Mouse (Mus musculus) embryonic facial prominence, embryonic 10.5 days (tissue): Measurements from ENCODE around the gene Zfp831. TPM values are rescaled to one million over a fixed set of nuclear protein-coding genes. Genes with fewer than 3 reads are reported as not detected.
A peak's percentile ranks its signal among the peaks of the same experiment; 100 is the strongest.

ENCODE experiments used
- DNase-seq: peaks from one replicate; pipeline ENCODE4 v3.0.0-alpha.2; 2017; ENCODE audit warnings: low spot score
- H3K27ac ChIP-seq: fragments of 300-500 bp; sonication (generic); replicated peaks from 2 replicates; pipeline ENCODE4 v1.5.1; 2016; ENCODE audit warnings: mild to moderate bottlenecking
- H3K27me3 ChIP-seq: fragments of 300-500 bp; sonication (generic); replicated peaks from 2 replicates; pipeline ENCODE4 v1.6.1; 2016; ENCODE audit warnings: low read depth, mild to moderate bottlenecking; ENCODE audit not compliant: poor library complexity, severe bottlenecking
- H3K36me3 ChIP-seq: fragments of 300-500 bp; sonication (generic); replicated peaks from 2 replicates; pipeline ENCODE4 v1.6.1; 2016; ENCODE audit warnings: mild to moderate bottlenecking, moderate library complexity
- H3K4me1 ChIP-seq: fragments of 300-500 bp; sonication (generic); 2 replicates; pipeline ENCODE4 v1.6.1; 2016
- H3K4me3 ChIP-seq: fragments of 300-500 bp; sonication (generic); 2 replicates; pipeline ENCODE4 v1.5.1; 2016; ENCODE audit warnings: mild to moderate bottlenecking, moderate library complexity
- H3K9me3 ChIP-seq: fragments of 300-500 bp; sonication (generic); 2 replicates; pipeline ENCODE4 v1.6.1; 2016; ENCODE audit warnings: mild to moderate bottlenecking
- WGBS: fragments of 180-500 bp; shearing (Covaris S2); methylation state at CpG from one replicate; pipeline ENCODE4 v1.1.7; 2016; 5-methylcytosine and 5-hydroxymethylcytosine counted together
- polyA plus RNA-seq: library from polyadenylated mRNA; unstranded; fragments of >200 nt; fragmentation: Nextera tagmentation; extraction: Ambion mirVana; gene quantifications from 2 replicates; pipeline ENCODE4 v1.2.1, GENCODE M21; 2016

Gene Zfp831
- polyA plus RNA-seq, 1 experiment from 2014 or later, result not detected

DNA sequence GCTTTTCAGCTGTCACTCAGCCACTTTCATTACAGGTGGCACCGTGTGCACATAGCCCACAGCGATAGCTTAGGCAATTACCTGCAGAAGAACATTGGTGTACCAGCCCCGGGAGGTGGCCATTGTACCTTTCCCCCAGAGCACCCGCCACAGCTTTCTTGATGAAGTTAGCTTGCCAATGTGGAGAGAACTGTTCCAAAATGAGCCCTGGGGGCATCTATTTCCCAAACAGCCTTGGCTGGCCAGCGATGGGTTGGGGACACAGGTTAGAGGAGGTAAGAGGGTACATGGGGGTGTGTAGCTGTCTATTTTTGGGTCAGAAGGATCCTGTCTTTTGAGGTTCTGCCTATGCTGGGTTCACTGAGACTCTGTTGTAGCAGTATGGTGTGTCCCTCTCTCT is 33.4 kb upstream of the Zfp831 start:
- Histone ChIP-seq H3K27ac (no peak overlapping the region), H3K27me3 (no peaks in the 10 kb centered on the region), H3K4me1 (0 out of 2 replicates have a peak, but pooled peaks cover 6% of the 10 kb centered on the region), H3K9me3 (no peaks in the 10 kb centered on the region), H3K36me3 (no peaks in the 10 kb centered on the region), H3K4me3 (no peak overlapping the region)
- WGBS, result 80% methylated on average over 5 of the region's 5 CpGs
- no peak for DNase-seq

DNA sequence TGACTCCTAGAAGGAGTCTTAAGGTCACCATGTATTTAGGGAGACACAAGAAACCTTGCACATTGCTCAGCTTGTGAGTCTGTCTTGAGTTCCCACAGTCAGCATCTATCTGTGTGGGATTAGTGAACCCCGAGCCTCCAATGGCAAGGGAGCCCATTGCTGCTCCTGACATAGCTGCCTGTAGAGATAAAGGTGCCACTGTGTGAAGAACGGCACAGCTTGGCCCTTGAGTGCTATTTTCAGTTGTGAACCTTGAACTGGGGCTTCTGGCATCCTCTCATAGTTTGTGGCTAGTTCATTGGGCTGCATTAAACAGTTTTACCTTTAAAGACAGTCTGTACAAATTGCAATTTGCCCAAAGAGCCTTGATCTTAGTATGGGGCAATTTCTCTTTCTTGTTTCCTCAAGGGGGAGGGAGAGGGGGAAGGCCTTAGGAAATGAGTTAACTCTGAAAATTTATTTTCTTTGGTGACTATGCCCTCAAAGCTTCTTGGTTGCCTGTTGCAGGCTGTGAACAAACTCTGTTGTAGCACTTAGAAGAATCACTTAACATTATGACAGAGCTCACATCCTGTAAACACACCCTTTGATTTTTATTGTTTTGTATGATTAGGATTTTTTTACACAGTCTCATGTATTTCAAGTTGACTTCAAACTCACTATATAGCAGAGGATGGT is 30.8 kb upstream of the Zfp831 start:
- H3K27ac ChIP-seq, result no peak overlapping the region
- no peaks in the 10 kb centered on the region for H3K36me3 ChIP-seq
- H3K9me3 ChIP-seq, result no peaks in the 10 kb centered on the region
- DNase-seq, result no peak
- no peak overlapping the region for H3K4me3 ChIP-seq
- H3K4me1 ChIP-seq, result 0 out of 2 replicates have a peak, but pooled peaks cover 6% of the 10 kb centered on the region
- WGBS, result 83% methylated on average over 2 of the region's 2 CpGs
- H3K27me3 ChIP-seq, result no peaks in the 10 kb centered on the region

DNA sequence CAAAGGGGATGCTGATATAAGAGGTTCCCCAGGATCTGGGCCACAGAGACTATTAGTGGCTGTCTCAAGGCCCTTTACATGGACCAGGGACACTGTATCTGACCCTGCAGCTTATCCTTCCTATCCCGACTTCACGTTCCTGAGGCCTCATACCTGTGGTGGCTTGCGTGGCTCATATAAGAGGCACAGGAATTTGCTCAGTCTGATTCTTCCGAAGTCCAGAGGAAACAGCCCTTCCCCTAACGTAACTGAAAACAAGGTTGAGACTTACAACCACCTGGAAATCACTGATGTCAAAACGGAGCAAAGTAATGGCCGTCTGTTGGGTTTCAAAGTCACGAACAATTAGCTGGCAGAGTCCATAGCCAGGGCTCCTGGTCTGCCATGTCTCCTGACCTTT is 30.1 kb upstream of the Zfp831 start:
- no peak for DNase-seq
- WGBS, result 86% methylated on average over 8 of the region's 8 CpGs
- Histone ChIP-seq H3K9me3 (no peaks in the 10 kb centered on the region), H3K4me3 (no peak overlapping the region), H3K27ac (no peak overlapping the region), H3K4me1 (0 out of 2 replicates have a peak, but pooled peaks cover 6% of the 10 kb centered on the region), H3K36me3 (no peaks in the 10 kb centered on the region), H3K27me3 (no peaks in the 10 kb centered on the region)

DNA sequence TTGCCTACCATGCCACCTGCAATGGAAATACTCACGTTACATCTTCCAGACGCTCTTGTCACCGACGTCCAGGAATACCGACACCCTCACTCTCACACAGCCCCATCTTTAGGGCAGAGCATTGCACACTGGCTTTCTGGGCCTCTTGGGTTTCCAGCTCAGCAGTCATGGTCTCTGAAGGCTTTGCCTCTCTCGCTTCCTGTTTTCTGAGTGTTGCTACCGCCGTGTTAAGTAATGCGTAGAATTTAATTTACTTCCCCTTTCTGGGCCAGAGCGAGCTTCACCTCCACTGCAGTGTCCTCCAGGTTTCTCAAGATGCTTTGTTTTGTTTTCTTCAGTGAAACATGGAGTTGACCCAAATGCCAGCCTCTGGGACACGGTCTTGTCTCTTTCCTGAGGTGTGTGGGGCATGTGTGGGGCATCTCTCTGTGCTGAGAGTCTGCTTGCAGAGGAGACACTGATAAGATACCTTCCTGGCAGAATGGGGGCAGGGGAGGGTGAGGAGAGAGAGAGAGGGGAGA is 29.4 kb upstream of the Zfp831 start:
- Histone ChIP-seq H3K4me1 (0 out of 2 replicates have a peak, but pooled peaks cover 6% of the 10 kb centered on the region), H3K4me3 (no peak overlapping the region), H3K9me3 (no peaks in the 10 kb centered on the region), H3K27me3 (no peaks in the 10 kb centered on the region), H3K27ac (0 out of 2 replicates have a peak overlapping the region, but pooled peaks have one; percentile 0), H3K36me3 (no peaks in the 10 kb centered on the region)
- WGBS, result 82% methylated on average over 11 of the region's 11 CpGs
- DNase-seq, result no peak

DNA sequence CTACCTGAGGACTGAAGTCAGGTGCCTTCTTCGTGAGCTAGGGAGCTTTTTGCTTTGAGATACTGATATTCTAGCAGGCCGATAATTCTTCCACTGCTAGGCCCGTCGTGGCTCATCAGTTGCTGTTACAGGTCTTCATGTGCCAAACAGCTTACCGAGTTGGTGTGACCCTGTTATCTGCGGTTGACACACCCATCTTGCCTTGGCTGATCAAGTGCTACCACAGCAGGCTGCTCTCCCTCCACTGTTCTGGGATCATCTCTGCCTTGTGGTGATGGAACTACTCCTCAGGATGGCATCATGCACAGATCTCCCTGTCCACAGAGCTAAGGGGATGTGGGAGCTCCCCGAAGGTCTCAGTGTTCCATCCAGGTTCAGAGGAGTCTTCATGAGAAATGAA is 21.5 kb upstream of the Zfp831 start:
- Histone ChIP-seq H3K36me3 (no peaks in the 10 kb centered on the region), H3K27me3 (no peaks in the 10 kb centered on the region), H3K4me1 (no peaks in the 10 kb centered on the region), H3K4me3 (no peak overlapping the region), H3K27ac (no peak overlapping the region), H3K9me3 (no peaks in the 10 kb centered on the region)
- 92% methylated on average over 7 of the region's 7 CpGs for WGBS
- no peak for DNase-seq

DNA sequence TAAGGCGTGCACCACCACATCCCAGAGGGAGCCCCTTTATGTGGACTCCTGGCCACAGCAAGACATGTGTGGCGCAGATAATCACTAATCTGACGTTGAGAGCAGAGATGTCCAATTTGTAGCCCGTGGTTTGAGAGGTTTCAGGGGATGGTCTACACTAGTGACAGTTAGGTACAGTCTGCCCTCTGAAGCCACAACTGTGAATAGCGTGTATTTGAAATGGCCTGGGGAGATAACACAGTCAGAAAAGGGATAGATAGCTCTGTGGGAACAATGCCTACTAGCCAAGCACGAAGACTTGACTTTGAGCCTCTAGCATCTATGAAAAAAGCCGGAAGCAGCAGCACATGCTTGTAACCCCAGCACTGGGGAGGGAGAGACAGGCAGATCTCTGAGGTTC is 18.9 kb upstream of the Zfp831 start:
- no peaks in the 10 kb centered on the region for H3K36me3 ChIP-seq
- no peaks in the 10 kb centered on the region for H3K4me1 ChIP-seq
- no peaks in the 10 kb centered on the region for H3K9me3 ChIP-seq
- H3K27ac ChIP-seq, result no peak overlapping the region
- 88% methylated on average over 7 of the region's 7 CpGs for WGBS
- no peaks in the 10 kb centered on the region for H3K27me3 ChIP-seq
- H3K4me3 ChIP-seq, result no peak overlapping the region
- no peak for DNase-seq

DNA sequence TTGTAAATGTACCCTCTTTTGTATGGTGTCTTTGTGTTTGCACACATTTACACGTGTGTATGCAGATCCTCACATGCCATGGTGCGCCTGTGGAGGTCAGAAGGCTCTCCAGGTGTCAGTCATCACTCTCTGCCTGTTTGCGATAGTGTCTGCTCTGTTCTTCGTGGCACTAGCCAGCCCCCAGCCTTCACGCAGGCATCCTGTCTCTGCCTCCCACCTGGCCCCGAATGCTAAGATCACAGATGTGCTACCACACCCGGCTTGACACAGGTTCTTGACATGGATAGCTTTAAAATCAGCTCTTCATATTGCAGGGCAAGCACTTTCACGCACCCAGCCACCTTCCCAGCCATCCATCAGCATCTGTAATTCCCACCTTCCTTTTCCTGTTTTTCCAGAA is 16.3 kb upstream of the Zfp831 start:
- H3K4me1 ChIP-seq, result no peaks in the 10 kb centered on the region
- H3K36me3 ChIP-seq, result no peaks in the 10 kb centered on the region
- WGBS, result 79% methylated on average over 8 of the region's 8 CpGs
- H3K9me3 ChIP-seq, result no peaks in the 10 kb centered on the region
- H3K27me3 ChIP-seq, result no peaks in the 10 kb centered on the region
- DNase-seq, result no peak
- no peak overlapping the region for H3K4me3 ChIP-seq
- H3K27ac ChIP-seq, result no peak overlapping the region

DNA sequence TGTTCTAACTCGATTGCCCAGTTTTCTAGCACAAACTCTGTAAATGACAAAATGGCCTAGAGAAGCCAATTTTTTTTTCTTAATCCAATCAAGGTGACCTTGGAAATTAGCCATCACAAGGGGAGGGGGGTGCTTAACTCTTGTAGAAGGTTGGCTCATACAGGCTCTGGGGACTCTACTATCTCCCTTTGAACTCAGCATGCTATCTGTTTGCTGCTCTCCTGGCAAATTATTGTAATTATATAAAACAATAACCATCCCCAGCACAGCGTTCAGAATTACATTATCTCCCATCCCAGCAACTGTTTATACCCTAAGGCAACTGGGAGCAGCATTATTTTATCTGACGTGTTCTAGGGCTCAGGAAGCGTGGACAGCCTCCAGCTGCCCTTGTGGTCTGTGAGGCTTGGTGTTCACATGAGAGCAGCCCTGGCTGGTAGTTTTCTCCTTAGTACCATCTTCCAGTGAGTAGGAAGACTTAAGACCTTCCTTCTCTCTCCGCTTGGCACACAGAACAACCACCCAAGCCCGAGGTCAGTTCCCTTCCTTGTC is 14.0 kb upstream of the Zfp831 start:
- Histone ChIP-seq H3K27ac (no peak overlapping the region), H3K4me1 (no peaks in the 10 kb centered on the region), H3K4me3 (no peak overlapping the region), H3K27me3 (no peaks in the 10 kb centered on the region), H3K36me3 (no peaks in the 10 kb centered on the region), H3K9me3 (no peaks in the 10 kb centered on the region)
- no peak for DNase-seq
- 77% methylated on average over 6 of the region's 6 CpGs for WGBS

DNA sequence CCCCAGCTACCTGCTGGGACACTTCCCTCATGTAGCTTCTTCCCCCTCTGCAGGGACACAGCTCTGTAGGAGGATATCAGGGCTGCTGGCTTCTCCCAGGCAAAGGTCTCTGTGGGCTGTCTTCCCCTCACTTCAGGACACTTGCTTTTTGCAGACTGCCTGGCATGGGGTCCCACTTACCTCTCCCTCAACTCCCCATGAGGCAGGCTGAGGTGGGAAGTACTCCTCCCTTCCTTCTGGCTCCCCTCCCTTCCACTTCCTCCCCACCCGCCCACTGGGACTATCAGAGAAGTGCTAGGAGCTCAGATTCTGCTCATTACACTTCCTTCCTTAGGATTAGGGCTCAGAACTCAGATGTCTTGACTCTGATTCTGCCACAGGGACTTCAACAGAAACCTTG is 6.6 kb upstream of the Zfp831 start:
- Histone ChIP-seq H3K36me3 (no peaks in the 10 kb centered on the region), H3K9me3 (no peaks in the 10 kb centered on the region), H3K4me3 (no peak overlapping the region), H3K27ac (no peak overlapping the region), H3K4me1 (peaks cover 11% of the 10 kb centered on the region), H3K27me3 (0 out of 2 replicates have a peak, but pooled peaks cover 4% of the 10 kb centered on the region)
- no peak for DNase-seq
- 23% methylated on average over 1 of the region's 1 CpGs for WGBS

DNA sequence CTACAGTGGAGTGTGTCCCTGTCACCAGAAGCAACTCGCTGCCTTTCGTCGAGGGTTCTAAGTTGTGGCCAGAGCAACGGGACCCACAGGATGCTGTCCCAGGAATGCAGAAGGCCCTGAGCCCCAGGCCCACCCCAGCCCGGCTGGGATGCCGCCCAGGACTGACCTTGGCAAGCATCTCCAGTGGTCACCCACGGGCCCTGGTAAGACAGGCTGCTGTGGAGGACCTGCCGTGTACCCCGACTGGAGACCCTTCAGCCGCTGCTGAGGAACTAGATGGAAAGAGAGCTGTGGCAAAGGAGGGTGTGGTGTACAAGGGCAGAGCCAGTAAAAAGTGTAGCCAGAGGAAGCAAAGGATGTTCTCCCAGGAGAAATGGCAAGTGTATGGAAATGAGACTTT is 1.6 kb downstream of the Zfp831 start:
- H3K36me3 ChIP-seq, result no peaks in the 10 kb centered on the region
- H3K27ac ChIP-seq, result no peak overlapping the region
- H3K9me3 ChIP-seq, result 0 out of 2 replicates have a peak, but pooled peaks cover 2% of the 10 kb centered on the region
- H3K4me3 ChIP-seq, result no peak overlapping the region
- DNase-seq, result no peak
- peaks cover 5% of the 10 kb centered on the region; the same call in 1 of the 2 replicates for H3K4me1 ChIP-seq
- 87% methylated on average over 10 of the region's 10 CpGs for WGBS
- no peaks in the 10 kb centered on the region for H3K27me3 ChIP-seq

DNA sequence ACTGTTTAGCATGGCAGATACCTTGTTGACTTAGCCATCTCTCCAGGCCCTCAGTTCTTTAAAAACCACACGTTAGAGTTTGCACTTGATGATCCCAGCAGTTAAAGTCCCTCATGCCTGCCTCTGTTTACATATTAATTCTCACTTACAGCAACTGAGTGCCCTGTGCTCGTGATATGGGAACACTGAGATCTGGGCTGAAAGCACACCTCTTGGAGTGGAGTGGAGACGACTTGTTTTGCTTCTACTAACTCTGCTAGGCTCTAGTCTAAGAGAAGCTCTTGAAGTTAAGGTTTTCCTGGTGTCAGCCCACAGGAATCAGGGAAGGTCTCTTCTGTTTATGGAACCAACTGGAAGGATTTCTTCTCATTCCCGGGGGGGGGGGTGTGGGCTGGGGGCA is 9.5 kb downstream of the Zfp831 start:
- Histone ChIP-seq H3K27me3 (no peaks in the 10 kb centered on the region), H3K27ac (no peak overlapping the region), H3K4me1 (no peaks in the 10 kb centered on the region; the same call in 1 of the 2 replicates), H3K36me3 (no peaks in the 10 kb centered on the region), H3K4me3 (no peak overlapping the region), H3K9me3 (0 out of 2 replicates have a peak, but pooled peaks cover 2% of the 10 kb centered on the region)
- DNase-seq, result no peak
- WGBS, result 77% methylated on average over 4 of the region's 4 CpGs

DNA sequence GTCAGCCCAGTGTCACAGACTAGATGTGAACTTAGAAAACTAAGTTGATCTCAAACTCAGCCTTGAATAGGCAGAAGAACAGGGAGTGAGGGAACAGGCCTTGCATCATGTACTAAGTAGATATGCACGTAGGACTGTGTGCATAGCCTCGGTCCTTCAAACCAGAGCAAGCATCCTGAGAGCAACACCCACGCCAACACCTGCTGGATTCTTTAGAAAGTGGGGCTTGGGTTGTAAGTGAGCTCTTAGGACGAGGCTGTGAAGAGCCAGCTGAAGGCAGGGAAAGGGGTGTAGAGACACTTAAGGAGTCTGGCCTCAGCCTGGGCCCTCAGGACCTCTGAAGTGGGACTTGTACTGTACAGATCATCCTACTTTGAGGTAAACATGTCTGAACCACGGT is 12.0 kb downstream of the Zfp831 start:
- peaks cover 2% of the 10 kb centered on the region for H3K4me1 ChIP-seq
- 79% methylated on average over 5 of the region's 5 CpGs for WGBS
- H3K9me3 ChIP-seq, result no peaks in the 10 kb centered on the region
- no peak for DNase-seq
- H3K27ac ChIP-seq, result no peak overlapping the region
- no peak overlapping the region for H3K4me3 ChIP-seq
- H3K36me3 ChIP-seq, result no peaks in the 10 kb centered on the region
- H3K27me3 ChIP-seq, result no peaks in the 10 kb centered on the region

DNA sequence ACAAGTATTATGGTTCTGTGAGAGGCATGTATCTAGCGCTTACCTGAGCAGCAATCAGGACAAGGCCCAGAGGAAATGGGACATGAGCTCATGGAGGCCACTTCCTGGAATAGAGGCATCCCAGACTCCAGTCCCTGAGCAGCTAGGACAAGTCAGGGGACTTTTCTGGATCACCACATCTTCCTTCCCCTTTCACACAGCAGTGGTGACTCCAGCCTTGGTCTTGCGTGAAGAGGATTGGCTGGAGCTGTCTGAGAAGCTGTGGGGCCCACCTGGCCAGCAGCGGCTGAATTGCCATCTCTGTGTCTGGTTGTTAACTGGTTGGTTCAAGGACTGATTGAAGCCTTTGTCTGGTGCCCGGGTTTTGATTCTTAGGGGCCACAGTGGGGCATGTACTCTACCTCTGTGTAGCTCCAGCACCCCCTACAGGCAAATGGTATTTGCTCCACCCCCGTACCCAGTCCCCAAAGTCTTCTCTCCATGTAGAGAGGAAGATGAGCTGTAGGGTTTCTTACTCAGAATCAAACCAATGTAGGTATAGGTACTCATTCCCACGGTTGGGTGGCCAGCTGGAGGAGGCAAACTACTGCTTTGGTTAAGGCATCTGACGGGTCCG is 15.0 kb downstream of the Zfp831 start:
- no peaks in the 10 kb centered on the region for H3K27me3 ChIP-seq
- H3K36me3 ChIP-seq, result no peaks in the 10 kb centered on the region
- H3K9me3 ChIP-seq, result no peaks in the 10 kb centered on the region
- WGBS, result 80% methylated on average over 8 of the region's 8 CpGs
- DNase-seq, result no peak
- H3K27ac ChIP-seq, result no peak overlapping the region
- no peak overlapping the region for H3K4me3 ChIP-seq
- H3K4me1 ChIP-seq, result peaks cover 18% of the 10 kb centered on the region
